Mouse (Mus musculus) midbrain, embryonic 16.5 days (tissue): Measurements from ENCODE around the gene Gjb2. TPM values are rescaled to one million over a fixed set of nuclear protein-coding genes. Genes with fewer than 3 reads are reported as not detected.

Source experiments
- ATAC-seq: fragments of 200-750 bp; cut with Nextera tagmentation; 2 replicates; pipeline ENCODE4 v1.8.0; 2017; ENCODE audit warnings: moderate TSS enrichment
- H3K27ac ChIP-seq: fragments of 300-500 bp; sonication (generic); 2 replicates; pipeline ENCODE4 v1.5.1; 2014; ENCODE audit warnings: mild to moderate bottlenecking, low read length, mixed read lengths
- H3K27me3 ChIP-seq: fragments of 300-500 bp; sonication (generic); 2 replicates; pipeline ENCODE4 v1.6.1; 2014; ENCODE audit warnings: low read depth, low read length, mixed read lengths; ENCODE audit not compliant: control insufficient read depth, insufficient read depth
- H3K36me3 ChIP-seq: fragments of 300-500 bp; sonication (generic); 2 replicates; pipeline ENCODE4 v1.6.1; 2014; ENCODE audit warnings: mild to moderate bottlenecking, low read length, moderate library complexity, mixed read lengths; ENCODE audit not compliant: control insufficient read depth, insufficient read depth
- H3K4me1 ChIP-seq: fragments of 300-500 bp; sonication (generic); 2 replicates; pipeline ENCODE4 v1.6.1; 2014; ENCODE audit warnings: mild to moderate bottlenecking, low read length, mixed read lengths; ENCODE audit not compliant: control insufficient read depth, insufficient read depth
- H3K4me2 ChIP-seq: fragments of 300-500 bp; sonication (generic); 2 replicates; pipeline ENCODE4 v1.6.1; 2014; ENCODE audit warnings: mild to moderate bottlenecking, low read length, mixed read lengths
- H3K4me3 ChIP-seq: fragments of 300-500 bp; sonication (generic); 2 replicates; pipeline ENCODE4 v1.5.1; 2014; ENCODE audit warnings: low read depth, mild to moderate bottlenecking, low read length, moderate library complexity, mixed read lengths
- H3K9ac ChIP-seq: fragments of 300-500 bp; sonication (generic); 2 replicates; pipeline ENCODE4 v1.6.1; 2014; ENCODE audit warnings: low read depth, low read length, mixed read lengths
- H3K9me3 ChIP-seq: fragments of 300-500 bp; sonication (generic); replicated peaks from 2 replicates; pipeline ENCODE4 v1.6.1; 2014; ENCODE audit warnings: mild to moderate bottlenecking, low read length, mixed read lengths; ENCODE audit not compliant: control insufficient read depth, poor library complexity, severe bottlenecking
- WGBS: fragments of 180-500 bp; shearing (Covaris S2); extraction: QIAGEN DNeasy Blood & Tissue Kit; methylation state at CpG from one replicate; pipeline ENCODE4 v1.1.7; 2014; 5-methylcytosine and 5-hydroxymethylcytosine counted together
- polyA plus RNA-seq: library from polyadenylated mRNA; unstranded; fragments of >200 nt; fragmentation: Nextera tagmentation; extraction: Ambion mirVana; gene quantifications from 2 replicates; pipeline ENCODE4 v1.2.1, GENCODE M21; 2015

The Gjb2 gene
- polyA plus RNA-seq, 1 experiment from 2014 or later, result 11.0 TPM

DNA sequence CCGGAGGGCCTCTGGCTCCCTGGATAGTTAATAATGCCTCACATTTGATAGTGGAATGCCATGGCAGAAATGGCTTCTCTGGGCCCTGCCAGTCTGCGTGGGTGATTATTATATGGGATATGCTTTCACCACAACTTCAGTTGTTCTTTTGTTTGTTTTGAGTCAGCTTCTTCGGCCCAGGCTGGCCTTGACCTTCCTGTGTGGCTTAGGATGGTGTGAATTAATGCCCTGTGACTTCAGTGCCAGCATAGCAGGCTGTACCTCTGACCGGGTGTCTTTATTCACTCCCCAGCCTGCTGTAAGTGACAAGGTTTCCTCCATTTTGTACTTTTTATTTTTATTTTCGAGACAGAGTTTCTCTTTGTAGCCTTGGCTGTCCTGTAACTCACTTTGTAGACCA, 3.4 kb upstream of the Gjb2 start:
- Histone ChIP-seq H3K36me3 (no peaks in the 10 kb centered on the region), H3K4me3 (no peak overlapping the region), H3K9ac (no peak overlapping the region), H3K4me1 (peaks cover 11% of the 10 kb centered on the region), H3K27me3 (peaks cover 47% of the 10 kb centered on the region), H3K4me2 (no peak overlapping the region), H3K27ac (no peak overlapping the region), H3K9me3 (no peaks in the 10 kb centered on the region)
- no peak for ATAC-seq
- WGBS, result 69% methylated on average over 5 of the region's 5 CpGs

DNA sequence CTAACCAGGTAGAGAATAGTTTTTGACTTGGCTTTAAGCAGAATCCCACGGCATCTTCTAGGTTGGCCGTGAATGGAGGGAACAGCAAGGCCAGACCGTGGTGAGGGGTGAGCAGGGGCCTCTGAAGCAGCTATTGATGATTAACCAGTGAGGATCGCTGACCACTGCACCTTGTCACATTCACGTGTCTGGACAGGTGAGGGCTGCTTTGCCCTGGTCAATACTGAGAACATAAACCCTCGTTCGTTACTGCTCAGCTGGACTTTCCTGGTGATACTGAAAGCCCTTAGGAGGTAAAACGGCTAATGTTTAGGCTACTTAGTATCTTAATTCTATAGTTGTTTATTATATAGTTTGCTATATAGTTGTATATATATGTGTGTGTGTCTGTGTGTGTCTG, 2.6 kb upstream of the Gjb2 start:
- no peak overlapping the region for H3K4me3 ChIP-seq
- H3K27ac ChIP-seq, result no peak overlapping the region
- H3K9me3 ChIP-seq, result no peaks in the 10 kb centered on the region
- no peak for ATAC-seq
- H3K36me3 ChIP-seq, result no peaks in the 10 kb centered on the region
- H3K27me3 ChIP-seq, result peaks cover 54% of the 10 kb centered on the region
- H3K4me2 ChIP-seq, result no peak overlapping the region
- H3K4me1 ChIP-seq, result peaks cover 11% of the 10 kb centered on the region
- H3K9ac ChIP-seq, result no peak overlapping the region
- WGBS, result 82% methylated on average over 8 of the region's 8 CpGs

DNA sequence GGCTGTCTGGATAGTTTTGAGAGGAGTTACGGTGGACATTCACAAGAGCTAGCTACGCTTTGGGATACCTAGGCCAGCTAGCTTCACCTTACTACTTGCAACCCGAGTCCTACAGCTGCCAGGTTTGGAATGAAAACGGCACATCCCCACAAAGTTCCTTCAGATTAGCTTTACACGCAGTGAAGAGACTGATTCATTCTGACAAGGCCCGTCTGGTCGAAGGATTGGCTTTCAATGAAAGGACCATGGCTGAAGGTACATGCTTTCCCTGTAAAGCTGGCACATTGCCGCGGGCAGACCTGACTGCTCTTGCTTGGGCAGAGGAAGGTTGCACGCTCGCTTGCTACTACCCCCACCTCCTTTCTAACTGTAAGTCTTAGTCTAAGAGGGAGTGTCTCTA, 1.2 kb upstream of the Gjb2 start:
- no peak for ATAC-seq
- H3K36me3 ChIP-seq, result no peaks in the 10 kb centered on the region
- peaks cover 59% of the 10 kb centered on the region for H3K27me3 ChIP-seq
- H3K4me1 ChIP-seq, result peaks cover 11% of the 10 kb centered on the region
- 48% methylated on average over 11 of the region's 11 CpGs for WGBS
- no peak overlapping the region for H3K4me3 ChIP-seq
- no peaks in the 10 kb centered on the region for H3K9me3 ChIP-seq
- no peak overlapping the region for H3K4me2 ChIP-seq
- H3K9ac ChIP-seq, result no peak overlapping the region
- H3K27ac ChIP-seq, result no peak overlapping the region

DNA sequence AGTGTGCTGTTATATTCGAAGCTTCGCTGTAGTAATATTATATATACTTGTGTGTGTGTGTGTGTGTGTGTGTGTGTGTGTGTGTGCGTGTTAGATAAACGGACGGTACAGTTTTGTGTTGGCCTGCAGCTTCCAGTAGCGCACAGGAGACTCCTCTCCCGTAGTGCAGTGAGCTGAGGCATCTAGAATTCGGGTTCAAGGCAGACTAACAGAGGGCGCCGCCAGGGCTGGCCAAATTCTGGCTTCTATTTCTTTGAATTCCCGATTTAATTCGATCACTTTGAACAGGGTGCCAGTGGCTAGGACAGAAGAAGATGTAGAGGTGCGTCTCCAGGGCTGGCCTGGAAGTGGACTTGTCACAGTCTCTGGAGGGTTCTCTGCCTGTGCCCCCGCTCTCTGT, 609 bp upstream of the Gjb2 start:
- H3K9me3 ChIP-seq, result no peaks in the 10 kb centered on the region
- no peaks in the 10 kb centered on the region for H3K36me3 ChIP-seq
- peaks cover 11% of the 10 kb centered on the region for H3K4me1 ChIP-seq
- no peak overlapping the region for H3K9ac ChIP-seq
- WGBS, result 8% methylated on average over 14 of the region's 14 CpGs
- peak overlapping the region; percentile 100 for H3K4me2 ChIP-seq
- ATAC-seq, result 0 out of 2 replicates have a peak, but pooled peaks have one; percentile 13
- H3K27ac ChIP-seq, result no peak overlapping the region
- H3K4me3 ChIP-seq, result peak overlapping the region; percentile 70; the same call in 1 of the 2 replicates
- peaks cover 59% of the 10 kb centered on the region for H3K27me3 ChIP-seq

- H3K27ac ChIP-seq, result no peak overlapping the region
- no peaks in the 10 kb centered on the region for H3K9me3 ChIP-seq
- 2% methylated on average over 22 of the region's 22 CpGs for WGBS
- peaks cover 11% of the 10 kb centered on the region for H3K4me1 ChIP-seq
- no peak for ATAC-seq
- peak overlapping the region; percentile 100 for H3K4me2 ChIP-seq
- H3K36me3 ChIP-seq, result no peaks in the 10 kb centered on the region
- H3K9ac ChIP-seq, result peak overlapping the region; percentile 61
- H3K27me3 ChIP-seq, result peaks cover 59% of the 10 kb centered on the region
- H3K4me3 ChIP-seq, result peak overlapping the region; percentile 70
Measured at GRCm38 (mm10) chr14:57103711-57104105, 794 bp downstream of the Gjb2 start.

DNA sequence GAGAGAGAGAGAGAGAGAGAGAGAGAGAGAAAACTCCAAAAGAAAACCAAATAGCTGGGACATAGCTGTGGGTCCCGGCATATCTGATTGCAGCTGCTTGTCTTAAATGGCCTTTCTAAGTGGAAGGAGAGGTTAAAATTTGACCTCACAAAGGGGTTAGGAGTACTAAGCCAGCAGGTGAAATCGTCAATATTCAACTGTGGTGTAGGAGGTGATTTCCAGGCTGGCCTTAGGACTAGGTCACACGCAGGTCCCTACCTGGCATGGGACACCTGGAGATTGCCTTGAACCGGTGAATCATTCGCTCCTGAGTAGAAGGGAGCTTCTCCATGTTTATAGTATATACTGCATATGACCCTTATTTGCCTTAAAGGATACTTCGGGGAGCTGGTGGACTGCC, 1.4 kb downstream of the Gjb2 start:
- 59% methylated on average over 6 of the region's 6 CpGs for WGBS
- Histone ChIP-seq H3K27ac (no peak overlapping the region), H3K36me3 (no peaks in the 10 kb centered on the region), H3K4me3 (no peak overlapping the region), H3K4me1 (peaks cover 11% of the 10 kb centered on the region), H3K4me2 (no peak overlapping the region), H3K27me3 (peaks cover 59% of the 10 kb centered on the region), H3K9me3 (no peaks in the 10 kb centered on the region), H3K9ac (no peak overlapping the region)
- no peak for ATAC-seq

DNA sequence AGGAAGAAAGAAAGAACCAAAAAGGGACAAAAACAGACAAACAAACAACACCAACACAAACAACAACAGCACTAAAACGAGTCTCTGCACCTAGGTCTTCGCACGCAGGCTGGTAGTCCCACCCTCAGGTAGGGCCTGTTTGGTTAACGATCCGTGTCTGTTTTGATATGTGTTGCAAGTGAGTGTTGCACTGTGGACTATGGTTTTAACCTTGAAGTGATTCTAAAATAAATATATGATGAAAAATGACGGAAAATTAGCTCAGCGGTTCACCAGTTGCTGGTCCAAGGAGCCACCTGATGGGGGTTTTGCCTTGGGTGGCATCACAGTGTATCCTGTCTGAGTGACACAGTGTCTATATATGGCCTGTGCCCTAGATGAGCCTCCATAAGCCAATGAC, 2.9 kb downstream of the Gjb2 start:
- no peaks in the 10 kb centered on the region for H3K9me3 ChIP-seq
- no peaks in the 10 kb centered on the region for H3K36me3 ChIP-seq
- H3K27me3 ChIP-seq, result peaks cover 48% of the 10 kb centered on the region
- WGBS, result 92% methylated on average over 7 of the region's 7 CpGs
- no peak overlapping the region for H3K27ac ChIP-seq
- no peak overlapping the region for H3K4me3 ChIP-seq
- H3K9ac ChIP-seq, result no peak overlapping the region
- no peak for ATAC-seq
- no peak overlapping the region for H3K4me2 ChIP-seq
- H3K4me1 ChIP-seq, result peaks cover 11% of the 10 kb centered on the region

DNA sequence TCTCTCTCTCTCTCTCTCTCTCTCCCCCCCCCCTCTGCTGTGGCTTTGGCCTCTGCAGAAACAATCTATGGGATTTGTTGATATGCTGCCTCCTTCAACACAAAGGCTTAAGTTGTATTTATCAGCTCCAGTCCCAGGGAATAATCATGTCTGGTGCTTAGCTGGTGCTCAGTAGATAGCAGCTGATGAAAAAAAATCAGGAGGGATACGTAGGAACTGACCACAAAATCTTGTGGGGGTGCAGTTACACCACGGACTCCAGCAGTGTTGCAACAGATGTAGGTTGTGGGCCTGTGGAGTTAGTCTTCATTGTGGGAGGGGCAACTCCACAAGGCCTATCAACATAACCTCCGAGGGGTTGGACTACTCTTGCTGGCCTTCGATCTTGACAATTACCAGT, 8.6 kb downstream of the Gjb2 start:
- no peak overlapping the region for H3K4me2 ChIP-seq
- WGBS, result 82% methylated on average over 4 of the region's 4 CpGs
- no peaks in the 10 kb centered on the region for H3K27me3 ChIP-seq
- H3K9ac ChIP-seq, result no peak overlapping the region
- no peak for ATAC-seq
- H3K9me3 ChIP-seq, result no peaks in the 10 kb centered on the region
- no peak overlapping the region for H3K27ac ChIP-seq
- no peak overlapping the region for H3K4me3 ChIP-seq
- no peaks in the 10 kb centered on the region for H3K4me1 ChIP-seq
- H3K36me3 ChIP-seq, result no peaks in the 10 kb centered on the region

- H3K4me3 ChIP-seq, result no peak overlapping the region
- no peaks in the 10 kb centered on the region for H3K9me3 ChIP-seq
- WGBS, result 7% methylated on average over 8 of the region's 8 CpGs
- no peak overlapping the region for H3K9ac ChIP-seq
- H3K36me3 ChIP-seq, result no peaks in the 10 kb centered on the region
- H3K27me3 ChIP-seq, result no peaks in the 10 kb centered on the region
- no peak overlapping the region for H3K27ac ChIP-seq
- no peaks in the 10 kb centered on the region for H3K4me1 ChIP-seq
- H3K4me2 ChIP-seq, result no peak overlapping the region
- ATAC-seq, result no peak
Measured at GRCm38 (mm10) chr14:57093029-57093428, 11.5 kb downstream of the Gjb2 start.

GRCm38 (mm10) chr14:57090001-57090400, 14.5 kb downstream of the Gjb2 start:
- Histone ChIP-seq H3K4me3 (no peak overlapping the region), H3K27me3 (no peaks in the 10 kb centered on the region), H3K4me2 (no peak overlapping the region), H3K27ac (no peak overlapping the region), H3K4me1 (no peaks in the 10 kb centered on the region), H3K36me3 (no peaks in the 10 kb centered on the region), H3K9ac (no peak overlapping the region), H3K9me3 (no peaks in the 10 kb centered on the region)
- no peak for ATAC-seq
- 55% methylated on average over 2 of the region's 2 CpGs for WGBS
